Comparison of ENCODE assay signal across 28 mouse cellular contexts in the genomic region with DNA sequence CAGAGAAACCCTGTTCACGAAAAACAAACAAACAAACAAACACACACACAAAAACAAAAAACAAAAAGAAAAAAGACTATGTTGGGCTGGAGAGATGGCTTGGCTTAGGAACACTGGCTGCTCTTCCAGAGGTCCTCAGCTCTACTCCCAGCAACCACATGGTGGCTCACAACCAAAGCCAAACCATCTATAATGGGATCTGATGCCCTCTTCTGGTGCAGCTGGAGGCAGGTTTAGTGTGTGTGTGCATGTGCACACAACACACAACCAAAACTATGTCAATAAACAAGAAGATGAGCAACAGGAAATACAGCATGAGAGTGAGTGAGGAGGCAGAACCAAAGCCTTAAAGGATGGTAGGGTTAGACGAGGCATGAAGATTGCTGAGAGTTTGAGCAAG. TPM values are rescaled to one million over a fixed set of nuclear protein-coding genes. Genes with fewer than 3 reads are reported as not detected.
DNase-seq lines count a peak whose midpoint lies in the region; ATAC-seq and TF ChIP-seq lines count a peak whose summit lies in the region.
"Had no signal": no experiment of that assay in that cellular context is flagged by ENCODE, and none has a peak within 500 bp of the region (broad histone marks: within the 10 kb centered on the region; RNA-seq: fewer than 3 reads in every experiment).

No protein-coding gene starts in this region.

- H3K9ac ChIP-seq in intestine, postnatal 0 days (ENCODE audit: low read depth, low read length), result no peak overlapping the region
- no peak overlapping the region for H3K9ac ChIP-seq in intestine, embryonic 15.5 days
- H3K9ac ChIP-seq in midbrain, postnatal 0 days (replicated peaks; ENCODE audit: low read length, poor library complexity, severe bottlenecking), result no peak overlapping the region
- H3K9ac ChIP-seq in stomach, postnatal 0 days (ENCODE audit: low read length), result no peak overlapping the region
- H3K9ac ChIP-seq: heart, embryonic 13.5 days; limb, embryonic 12.5 days; liver, embryonic 15.5 days had no signal

- TF ChIP-seq EP300 in stomach, postnatal 0 days (optimal IDR thresholded peaks at IDR 0.05), result no peak

- ATAC-seq in intestine, postnatal 0 days, result no peak
- no peak for ATAC-seq in intestine, embryonic 15.5 days
- ATAC-seq in midbrain, postnatal 0 days (ENCODE audit: low FRiP score), result no peak
- no peak for ATAC-seq in stomach, postnatal 0 days (ENCODE audit: low FRiP score, low TSS enrichment)
- no peak for ATAC-seq in monocyte, adult 5-6 weeks (replicated peaks; ENCODE audit: insufficient number of reproducible peaks, low FRiP score, low TSS enrichment, poor library complexity, severe bottlenecking)
- ATAC-seq: hindbrain, embryonic 16.5 days had no signal

- H3K4me3 ChIP-seq in intestine, postnatal 0 days (ENCODE audit: low read depth, low read length), result no peak overlapping the region
- H3K4me3 ChIP-seq in intestine, embryonic 15.5 days (replicated peaks), result no peak overlapping the region
- H3K4me3 ChIP-seq in midbrain, postnatal 0 days (ENCODE audit: low read depth, low read length), result no peak overlapping the region
- H3K4me3 ChIP-seq in midbrain, embryonic 10.5 days, result no peak overlapping the region
- H3K4me3 ChIP-seq in stomach, postnatal 0 days (ENCODE audit: low read depth, low read length), result no peak overlapping the region
- H3K4me3 ChIP-seq: gastrocnemius, adult 2 months; heart, embryonic 13.5 days; limb, embryonic 12.5 days; liver, embryonic 15.5 days had no signal

- H3K36me3 ChIP-seq in intestine, postnatal 0 days (ENCODE audit: control insufficient read depth, insufficient read depth), result no peaks in the 10 kb centered on the region
- H3K36me3 ChIP-seq in intestine, embryonic 15.5 days, result no peaks in the 10 kb centered on the region
- no peaks in the 10 kb centered on the region for H3K36me3 ChIP-seq in midbrain, postnatal 0 days (ENCODE audit: insufficient read depth, low read length)
- 0 out of 2 replicates have a peak, but pooled peaks cover 3% of the 10 kb centered on the region for H3K36me3 ChIP-seq in midbrain, embryonic 10.5 days
- no peaks in the 10 kb centered on the region for H3K36me3 ChIP-seq in stomach, postnatal 0 days (ENCODE audit: control insufficient read depth, insufficient read depth, low read length)
- H3K36me3 ChIP-seq: heart, embryonic 13.5 days; limb, embryonic 12.5 days; liver, embryonic 15.5 days had no signal

- 86% methylated on average over 2 of the region's 2 CpGs for WGBS in intestine, postnatal 0 days
- WGBS in intestine, embryonic 15.5 days, result 80% methylated on average over 2 of the region's 2 CpGs
- 84% methylated on average over 2 of the region's 2 CpGs for WGBS in midbrain, postnatal 0 days
- WGBS in midbrain, embryonic 10.5 days, result 82% methylated on average over 2 of the region's 2 CpGs
- 59% methylated on average over 2 of the region's 2 CpGs for WGBS in stomach, postnatal 0 days

- DNase-seq in midbrain, postnatal 0 days (ENCODE audit: low spot score), result no peak
- DNase-seq in midbrain, embryonic 10.5 days (ENCODE audit: low spot score), result no peak
- DNase-seq in NIH3T3 (ENCODE audit: low read depth), result peak; percentile 24
- no peak for DNase-seq in stomach, postnatal 0 days (ENCODE audit: low spot score)
- no peak for DNase-seq in urinary bladder, postnatal 36 days (ENCODE audit: low spot score in 2 of 2)
- DNase-seq: adrenal gland, postnatal 25 days; cerebellum, adult 11-12 months; cerebellum, postnatal 14 days; embryo, embryonic 11 days; gastrocnemius, adult 2 months; heart, postnatal 4 days; kidney, adult 2 months; kidney, postnatal 14 days; layer of hippocampus, adult 9-11 months; lung, postnatal 14 days; retina, postnatal 1 day; thymus, postnatal 36 days had no signal

- H3K9me3 ChIP-seq in intestine, postnatal 0 days (ENCODE audit: control insufficient read depth), result no peaks in the 10 kb centered on the region
- no peaks in the 10 kb centered on the region for H3K9me3 ChIP-seq in intestine, embryonic 15.5 days
- H3K9me3 ChIP-seq in midbrain, postnatal 0 days (ENCODE audit: low read length), result no peaks in the 10 kb centered on the region
- H3K9me3 ChIP-seq in midbrain, embryonic 10.5 days (replicated peaks), result no peaks in the 10 kb centered on the region
- H3K9me3 ChIP-seq in stomach, postnatal 0 days (ENCODE audit: control insufficient read depth, low read length), result no peaks in the 10 kb centered on the region
- H3K9me3 ChIP-seq: limb, embryonic 12.5 days; liver, embryonic 15.5 days had no signal

- no peaks in the 10 kb centered on the region for H3K27me3 ChIP-seq in intestine, postnatal 0 days (replicated peaks; ENCODE audit: control insufficient read depth, insufficient read depth, low read length)
- no peaks in the 10 kb centered on the region for H3K27me3 ChIP-seq in intestine, embryonic 15.5 days (replicated peaks)
- H3K27me3 ChIP-seq in midbrain, postnatal 0 days (ENCODE audit: insufficient read depth, low read length), result peaks cover 7% of the 10 kb centered on the region; the same call in 1 of the 2 replicates
- H3K27me3 ChIP-seq in midbrain, embryonic 10.5 days (ENCODE audit: low read depth, poor library complexity, severe bottlenecking), result no peaks in the 10 kb centered on the region
- no peaks in the 10 kb centered on the region for H3K27me3 ChIP-seq in stomach, postnatal 0 days (ENCODE audit: control insufficient read depth, insufficient read depth, low read length)
- H3K27me3 ChIP-seq: heart, embryonic 13.5 days; limb, embryonic 12.5 days; liver, embryonic 15.5 days had no signal

- peak; percentile 60 for TF ChIP-seq CTCF in intestine, postnatal 0 days (IDR thresholded peaks at IDR 0.05; ENCODE audit: low read depth)
- TF ChIP-seq CTCF in midbrain, postnatal 0 days (IDR thresholded peaks at IDR 0.05), result peak; percentile 50
- TF ChIP-seq CTCF in stomach, postnatal 0 days (IDR thresholded peaks at IDR 0.05; ENCODE audit: low read depth), result peak; percentile 60

- no peak overlapping the region for H3K4me2 ChIP-seq in intestine, postnatal 0 days (replicated peaks; ENCODE audit: low read depth)
- no peak overlapping the region for H3K4me2 ChIP-seq in intestine, embryonic 15.5 days (replicated peaks)
- H3K4me2 ChIP-seq in midbrain, postnatal 0 days (ENCODE audit: low read depth, low read length, poor library complexity, severe bottlenecking), result no peak overlapping the region
- H3K4me2 ChIP-seq in stomach, postnatal 0 days (replicated peaks; ENCODE audit: low read depth), result no peak overlapping the region
- H3K4me2 ChIP-seq: heart, embryonic 13.5 days; limb, embryonic 12.5 days; liver, embryonic 15.5 days had no signal

- H3K4me1 ChIP-seq in intestine, postnatal 0 days (replicated peaks; ENCODE audit: control insufficient read depth, insufficient read depth, low read length), result peaks cover 4% of the 10 kb centered on the region
- H3K4me1 ChIP-seq in intestine, embryonic 15.5 days (replicated peaks), result peaks cover 6% of the 10 kb centered on the region
- no peaks in the 10 kb centered on the region for H3K4me1 ChIP-seq in midbrain, postnatal 0 days (ENCODE audit: insufficient read depth, low read length)
- peaks cover 20% of the 10 kb centered on the region for H3K4me1 ChIP-seq in midbrain, embryonic 10.5 days
- no peaks in the 10 kb centered on the region for H3K4me1 ChIP-seq in stomach, postnatal 0 days (replicated peaks; ENCODE audit: control insufficient read depth, insufficient read depth)

- H3K27ac ChIP-seq in intestine, postnatal 0 days (ENCODE audit: low read depth, low read length), result no peak overlapping the region
- H3K27ac ChIP-seq in intestine, embryonic 15.5 days, result no peak overlapping the region
- H3K27ac ChIP-seq in midbrain, postnatal 0 days (ENCODE audit: low read depth, low read length), result no peak overlapping the region
- H3K27ac ChIP-seq in midbrain, embryonic 10.5 days (replicated peaks), result no peak overlapping the region
- H3K27ac ChIP-seq in stomach, postnatal 0 days (replicated peaks), result no peak overlapping the region
- H3K27ac ChIP-seq: gastrocnemius, adult 2 months; heart, embryonic 13.5 days; limb, embryonic 12.5 days; liver, embryonic 15.5 days had no signal

RNA-seq across cellular contexts. Expression of a gene that starts 3.0 kb away (rescaled TPM):
- 91.8 and 99.2 TPM in 2 replicates for polyA plus RNA-seq in intestine, postnatal 0 days (2015; fragmentation: Nextera tagmentation; extraction: Ambion mirVana)
- 96.3 and 105 TPM in 2 replicates for polyA plus RNA-seq in intestine, embryonic 15.5 days (2015; fragmentation: Nextera tagmentation; extraction: Ambion mirVana)
- 23.2 and 38.6 TPM in 2 replicates for total RNA-seq in midbrain, postnatal 0 days (2014; rRNA removed)
- polyA plus RNA-seq in midbrain, postnatal 0 days (2015; fragmentation: Nextera tagmentation; extraction: Ambion mirVana), result 114 TPM in 2 replicates
- polyA plus RNA-seq in midbrain, embryonic 10.5 days (2016; fragmentation: Nextera tagmentation; extraction: Ambion mirVana), result 106 and 110 TPM in 2 replicates
- polyA plus RNA-seq in stomach, postnatal 0 days (2015; fragmentation: Nextera tagmentation; extraction: Ambion mirVana), result 76.0 and 83.0 TPM in 2 replicates
- 66.0 to 93.9 TPM (median 80.9 TPM) in 3 replicates for total RNA-seq in monocyte, adult 5-6 weeks (2017)

RNA-seq across cellular contexts. Expression of a gene that starts 7.4 kb away (rescaled TPM):
- 142 and 149 TPM in 2 replicates for polyA plus RNA-seq in intestine, postnatal 0 days (2015; fragmentation: Nextera tagmentation; extraction: Ambion mirVana)
- polyA plus RNA-seq in intestine, embryonic 15.5 days (2015; fragmentation: Nextera tagmentation; extraction: Ambion mirVana), result 4.9 and 5.8 TPM in 2 replicates
- not detected in 2 replicates for total RNA-seq in midbrain, postnatal 0 days (2014; rRNA removed)
- not detected in 2 replicates for polyA plus RNA-seq in midbrain, postnatal 0 days (2015; fragmentation: Nextera tagmentation; extraction: Ambion mirVana)
- not detected in 2 replicates for polyA plus RNA-seq in midbrain, embryonic 10.5 days (2016; fragmentation: Nextera tagmentation; extraction: Ambion mirVana)
- 1.8 and 3.2 TPM in 2 replicates for polyA plus RNA-seq in stomach, postnatal 0 days (2015; fragmentation: Nextera tagmentation; extraction: Ambion mirVana)
- not detected in 3 replicates for total RNA-seq in monocyte, adult 5-6 weeks (2017)
- total RNA-seq: adrenal gland, postnatal 25 days; gastrocnemius, adult 2 months; heart, postnatal 4 days; left cerebral cortex, postnatal 10 days had no signal
- polyA plus RNA-seq: embryonic facial prominence, embryonic 14.5 days; gonadal fat pad, adult 2 months; heart, embryonic 13.5 days; hindbrain, embryonic 16.5 days; kidney, adult 2 months; limb, embryonic 12.5 days; liver, embryonic 15.5 days; neural tube, embryonic 11.5 days had no signal

RNA-seq across cellular contexts. Expression of a gene that starts 26.0 kb away (rescaled TPM):
- polyA plus RNA-seq in intestine, postnatal 0 days (2015; fragmentation: Nextera tagmentation; extraction: Ambion mirVana), result 5.2 and 7.4 TPM in 2 replicates
- polyA plus RNA-seq in intestine, embryonic 15.5 days (2015; fragmentation: Nextera tagmentation; extraction: Ambion mirVana), result 42.8 TPM in 2 replicates
- 2.2 and 3.2 TPM in 2 replicates for total RNA-seq in midbrain, postnatal 0 days (2014; rRNA removed)
- polyA plus RNA-seq in midbrain, postnatal 0 days (2015; fragmentation: Nextera tagmentation; extraction: Ambion mirVana), result 1.2 and 1.3 TPM in 2 replicates
- polyA plus RNA-seq in midbrain, embryonic 10.5 days (2016; fragmentation: Nextera tagmentation; extraction: Ambion mirVana), result 176 and 190 TPM in 2 replicates
- polyA plus RNA-seq in stomach, postnatal 0 days (2015; fragmentation: Nextera tagmentation; extraction: Ambion mirVana), result 4.3 and 5.2 TPM in 2 replicates
- not detected in 3 replicates for total RNA-seq in monocyte, adult 5-6 weeks (2017)
- total RNA-seq: gastrocnemius, adult 2 months had no signal

RNA-seq across cellular contexts. Expression of a gene that starts 33.5 kb away (rescaled TPM):
- polyA plus RNA-seq in intestine, postnatal 0 days (2015; fragmentation: Nextera tagmentation; extraction: Ambion mirVana), result 24.8 and 25.0 TPM in 2 replicates
- 35.3 and 37.1 TPM in 2 replicates for polyA plus RNA-seq in intestine, embryonic 15.5 days (2015; fragmentation: Nextera tagmentation; extraction: Ambion mirVana)
- 59.7 and 62.2 TPM in 2 replicates for total RNA-seq in midbrain, postnatal 0 days (2014; rRNA removed)
- polyA plus RNA-seq in midbrain, postnatal 0 days (2015; fragmentation: Nextera tagmentation; extraction: Ambion mirVana), result 33.0 and 36.0 TPM in 2 replicates
- polyA plus RNA-seq in midbrain, embryonic 10.5 days (2016; fragmentation: Nextera tagmentation; extraction: Ambion mirVana), result 25.0 and 27.0 TPM in 2 replicates
- polyA plus RNA-seq in stomach, postnatal 0 days (2015; fragmentation: Nextera tagmentation; extraction: Ambion mirVana), result 26.4 and 28.7 TPM in 2 replicates
- 36.8 to 37.9 TPM (median 37.2 TPM) in 3 replicates for total RNA-seq in monocyte, adult 5-6 weeks (2017)

RNA-seq across cellular contexts. Expression of a gene that starts 43.8 kb away (rescaled TPM):
- 1,112 and 1,236 TPM in 2 replicates for polyA plus RNA-seq in intestine, postnatal 0 days (2015; fragmentation: Nextera tagmentation; extraction: Ambion mirVana)
- polyA plus RNA-seq in intestine, embryonic 15.5 days (2015; fragmentation: Nextera tagmentation; extraction: Ambion mirVana), result 930 and 1,145 TPM in 2 replicates
- 469 and 710 TPM in 2 replicates for total RNA-seq in midbrain, postnatal 0 days (2014; rRNA removed)
- polyA plus RNA-seq in midbrain, postnatal 0 days (2015; fragmentation: Nextera tagmentation; extraction: Ambion mirVana), result 984 and 1,088 TPM in 2 replicates
- polyA plus RNA-seq in midbrain, embryonic 10.5 days (2016; fragmentation: Nextera tagmentation; extraction: Ambion mirVana), result 534 and 550 TPM in 2 replicates
- 1,003 and 1,182 TPM in 2 replicates for polyA plus RNA-seq in stomach, postnatal 0 days (2015; fragmentation: Nextera tagmentation; extraction: Ambion mirVana)
- 1.6 to 31.3 TPM (median 27.1 TPM) in 3 replicates for total RNA-seq in monocyte, adult 5-6 weeks (2017)

Comparison
In these comparisons a context has a peak if more than half of its experiments do, and no peak if none do; other contexts are left out.
1. RNA of a gene that starts 7.4 kb away (polyA plus RNA-seq): 142 to 149 TPM in intestine, postnatal 0 days; 4.9 to 5.8 TPM in intestine, embryonic 15.5 days, 1.8 to 3.2 TPM in stomach, postnatal 0 days, not detected in midbrain, postnatal 0 days and not detected in midbrain, embryonic 10.5 days; every median in the first group is over 10 times any median in the second.
2. Peak in every context shown above with its lines, with median percentiles within 50 percentile points of each other: CTCF ChIP-seq.